Mouse (Mus musculus) brain, embryonic 14.5 days (tissue): ENCODE measurements at regions not wholly inside any gene's neighbourhood (a gene's known extent, or its start where the extent isn't known, plus 50 kb on each side); places are given as distances from the start of the nearest gene placed in this dataset.

Experiments
- CTCF ChIP-seq: fragments of 200-500 bp; IDR thresholded peaks from 2 replicates; pipeline ENCODE4 v1.5.1; 2012; ENCODE audit warnings: inconsistent platforms, mild to moderate bottlenecking, moderate library complexity, borderline replicate concordance; ENCODE audit not compliant: insufficient read depth, insufficient read length; ENCODE audit errors: extremely low read depth
- POLR2A ChIP-seq: fragments of 200-500 bp; IDR thresholded peaks from 2 replicates; pipeline ENCODE4 v1.6.1; 2012; ENCODE audit warnings: mild to moderate bottlenecking, inconsistent platforms, borderline replicate concordance; ENCODE audit not compliant: poor library complexity, insufficient read depth, insufficient read length, severe bottlenecking; ENCODE audit errors: extremely low read depth

- TF ChIP-seq CTCF = no peak
- TF ChIP-seq POLR2A = no peak
Observed at GRCm38 (mm10) chr2:117868857-117869256, 242.8 kb upstream of the Thbs1 start.
